Mouse (Mus musculus) megakaryocyte, embryonic 14.5 days (primary cell): ENCODE measurements around the gene Notch2. TPM values are rescaled to one million over a fixed set of nuclear protein-coding genes. Genes with fewer than 3 reads are reported as not detected.
A peak's percentile ranks its signal among the peaks of the same experiment; 100 is the strongest.

Experiments
- H3K27me3 ChIP-seq: replicated peaks from 2 replicates; pipeline ENCODE3; 2012; ENCODE audit warnings: inconsistent platforms
- H3K36me3 ChIP-seq: replicated peaks from 2 replicates; pipeline ENCODE3; 2012; ENCODE audit warnings: low read length, inconsistent platforms, mixed read lengths
- H3K4me1 ChIP-seq: 2 replicates; pipeline ENCODE4 v1.6.1; 2012; ENCODE audit warnings: inconsistent platforms
- H3K4me3 ChIP-seq: replicated peaks from 2 replicates; pipeline ENCODE3; 2012; ENCODE audit warnings: moderate library complexity, mild to moderate bottlenecking, inconsistent platforms
- H3K9me3 ChIP-seq: 2 replicates; pipeline ENCODE4 v1.6.1; 2012; ENCODE audit warnings: inconsistent platforms
- FLI1 ChIP-seq: IDR thresholded peaks from 2 replicates; pipeline ENCODE4 v1.6.1; 2012; ENCODE audit warnings: low read length, inconsistent platforms, mixed read lengths
- GATA1 ChIP-seq: IDR thresholded peaks from 3 replicates; pipeline ENCODE4 v1.6.1; 2012; ENCODE audit warnings: mixed read lengths, low read length, inconsistent platforms, borderline replicate concordance
- polyA plus RNA-seq: library from polyadenylated mRNA; stranded (reverse); fragments of >175 nt; gene quantifications from 2 replicates; pipeline ENCODE4 v1.2.3, GENCODE M21; 2012; ENCODE audit warnings: low replicate concordance; ENCODE audit not compliant: insufficient read depth

The Notch2 gene
- polyA plus RNA-seq, 1 experiment: 1.9 TPM

- H3K36me3 ChIP-seq: peaks cover 30% of the 10 kb centered on the region
- H3K9me3 ChIP-seq: 0 out of 2 replicates have a peak, but pooled peaks cover 4% of the 10 kb centered on the region
- TF ChIP-seq FLI1 (no peak), GATA1 (no peak)
- H3K4me1 ChIP-seq: peaks cover 56% of the 10 kb centered on the region
- no peaks in the 10 kb centered on the region for H3K27me3 ChIP-seq
- H3K4me3 ChIP-seq: no peak overlapping the region
These were observed 25.9 kb downstream of the Notch2 start for GRCm38 (mm10) chr3:98039223-98039622.

- Histone ChIP-seq H3K36me3 (peaks cover 30% of the 10 kb centered on the region), H3K9me3 (0 out of 2 replicates have a peak, but pooled peaks cover 4% of the 10 kb centered on the region), H3K4me1 (peaks cover 50% of the 10 kb centered on the region), H3K27me3 (no peaks in the 10 kb centered on the region), H3K4me3 (no peak overlapping the region)
- no peak for TF ChIP-seq GATA1
- TF ChIP-seq FLI1: no peak
These were observed 26.5 kb downstream of the Notch2 start for GRCm38 (mm10) chr3:98039666-98040456.

DNA sequence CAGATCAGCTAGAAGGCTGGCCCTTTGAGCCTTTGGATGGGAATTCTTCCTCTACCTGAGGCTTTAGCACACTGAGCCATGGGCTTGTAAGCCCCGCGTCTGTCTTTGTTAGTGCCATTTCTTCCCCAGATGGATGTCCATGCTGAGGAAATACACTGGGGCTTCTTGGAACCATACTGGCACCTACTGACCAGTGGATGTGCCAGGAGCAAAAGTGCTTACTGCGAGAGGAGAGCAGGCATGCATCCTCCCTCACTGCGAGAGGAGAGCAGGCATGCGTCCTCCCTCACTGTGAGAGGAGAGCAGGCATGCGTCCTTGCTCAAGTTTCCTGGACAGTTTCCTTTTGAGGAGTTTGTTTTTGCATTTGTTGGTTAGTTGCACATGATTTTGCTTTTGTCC lies 27.5 kb downstream of the Notch2 start:
- no peaks in the 10 kb centered on the region for H3K27me3 ChIP-seq
- peaks cover 30% of the 10 kb centered on the region for H3K36me3 ChIP-seq
- H3K4me1 ChIP-seq: peaks cover 45% of the 10 kb centered on the region
- peak overlapping the region; percentile 62 for H3K4me3 ChIP-seq
- 0 out of 2 replicates have a peak, but pooled peaks cover 4% of the 10 kb centered on the region for H3K9me3 ChIP-seq
- TF ChIP-seq GATA1 (no peak), FLI1 (no peak)

DNA sequence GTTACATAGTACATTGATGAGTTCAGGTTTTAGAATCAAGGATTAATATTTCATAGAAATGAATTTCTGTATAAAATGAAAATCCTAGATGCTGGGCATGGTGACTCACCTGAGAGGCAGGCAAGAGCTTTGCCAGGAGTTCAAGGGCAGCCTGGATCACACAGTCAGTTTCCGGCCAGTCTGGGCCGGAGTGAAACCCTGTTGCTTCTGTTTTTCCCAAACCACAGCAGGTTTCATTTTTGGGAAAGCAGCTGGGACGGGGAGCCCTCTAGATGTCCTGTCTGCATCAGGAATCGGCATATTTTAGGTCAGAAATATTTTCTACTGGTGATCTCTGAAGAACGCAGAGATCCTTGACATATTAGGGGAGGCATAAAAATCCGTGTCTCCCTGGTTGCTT lies 29.0 kb downstream of the Notch2 start:
- Histone ChIP-seq H3K27me3 (no peaks in the 10 kb centered on the region), H3K4me1 (peaks cover 49% of the 10 kb centered on the region), H3K4me3 (no peak overlapping the region), H3K9me3 (0 out of 2 replicates have a peak, but pooled peaks cover 4% of the 10 kb centered on the region), H3K36me3 (peaks cover 26% of the 10 kb centered on the region)
- TF ChIP-seq GATA1: no peak
- no peak for TF ChIP-seq FLI1

GRCm38 (mm10) chr3:98042955-98043456 lies 29.7 kb downstream of the Notch2 start:
- TF ChIP-seq GATA1 (no peak), FLI1 (no peak)
- H3K4me3 ChIP-seq: no peak overlapping the region
- H3K4me1 ChIP-seq: peaks cover 46% of the 10 kb centered on the region
- 0 out of 2 replicates have a peak, but pooled peaks cover 4% of the 10 kb centered on the region for H3K9me3 ChIP-seq
- H3K27me3 ChIP-seq: no peaks in the 10 kb centered on the region
- H3K36me3 ChIP-seq: peaks cover 25% of the 10 kb centered on the region

DNA sequence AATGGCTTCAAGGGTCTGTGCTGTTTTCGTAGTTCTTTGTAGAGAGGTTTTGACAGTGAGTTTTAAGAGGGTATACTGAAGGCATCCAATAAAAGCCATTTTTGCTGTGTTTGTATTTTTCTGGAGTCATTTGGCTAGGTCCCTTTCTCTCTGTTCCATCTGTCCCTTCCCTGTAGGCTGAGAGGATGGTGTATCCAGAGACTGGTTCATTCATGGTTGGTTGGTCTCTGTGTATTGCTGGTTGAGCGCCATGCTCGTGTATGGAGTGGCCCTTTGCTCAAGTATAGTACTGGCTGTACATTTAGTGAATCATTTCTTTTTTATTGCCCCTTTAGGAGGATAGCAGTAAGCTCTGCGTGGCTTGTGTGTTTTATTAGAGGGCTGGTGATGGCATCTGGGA lies 30.3 kb downstream of the Notch2 start:
- H3K36me3 ChIP-seq: peaks cover 22% of the 10 kb centered on the region
- TF ChIP-seq FLI1 (no peak), GATA1 (no peak)
- H3K4me3 ChIP-seq: no peak overlapping the region
- 0 out of 2 replicates have a peak, but pooled peaks cover 4% of the 10 kb centered on the region for H3K9me3 ChIP-seq
- H3K4me1 ChIP-seq: peaks cover 41% of the 10 kb centered on the region
- H3K27me3 ChIP-seq: no peaks in the 10 kb centered on the region

- H3K27me3 ChIP-seq: no peaks in the 10 kb centered on the region
- H3K36me3 ChIP-seq: peaks cover 23% of the 10 kb centered on the region
- H3K4me3 ChIP-seq: no peak overlapping the region
- TF ChIP-seq FLI1: no peak
- no peak for TF ChIP-seq GATA1
- H3K4me1 ChIP-seq: peaks cover 35% of the 10 kb centered on the region
- H3K9me3 ChIP-seq: 0 out of 2 replicates have a peak, but pooled peaks cover 4% of the 10 kb centered on the region
These were observed 31.5 kb downstream of the Notch2 start for GRCm38 (mm10) chr3:98044768-98045368.

- TF ChIP-seq GATA1 (no peak), FLI1 (no peak)
- peaks cover 26% of the 10 kb centered on the region for H3K36me3 ChIP-seq
- peaks cover 38% of the 10 kb centered on the region for H3K4me1 ChIP-seq
- no peak overlapping the region for H3K4me3 ChIP-seq
- H3K27me3 ChIP-seq: no peaks in the 10 kb centered on the region
- 0 out of 2 replicates have a peak, but pooled peaks cover 4% of the 10 kb centered on the region for H3K9me3 ChIP-seq
These were observed 32.3 kb downstream of the Notch2 start for GRCm38 (mm10) chr3:98045465-98046148.

GRCm38 (mm10) chr3:98046305-98046704 lies 33.0 kb downstream of the Notch2 start:
- Histone ChIP-seq H3K4me1 (peaks cover 32% of the 10 kb centered on the region), H3K27me3 (no peaks in the 10 kb centered on the region), H3K4me3 (peak overlapping the region; percentile 3), H3K9me3 (no peaks in the 10 kb centered on the region), H3K36me3 (peaks cover 21% of the 10 kb centered on the region)
- TF ChIP-seq FLI1 (no peak), GATA1 (no peak)
